Mouse (Mus musculus): ENCODE measurements around the gene Tnfsf15. TPM values are rescaled to one million over a fixed set of nuclear protein-coding genes. Genes with fewer than 3 reads are reported as not detected.
A peak's percentile ranks its signal among the peaks of the same experiment; 100 is the strongest.

The Tnfsf15 gene
- total and polyA plus RNA-seq, 2 experiments, result 0.28 TPM; not detected in 1

- Histone ChIP-seq H3K4me1 (ENCODE audit: control insufficient read depth, insufficient read depth, low read length) (peaks cover 8% of the 10 kb centered on the region), H3K27me3 (ENCODE audit: control insufficient read depth, insufficient read depth, low read length) (no peaks in the 10 kb centered on the region), H3K9ac (ENCODE audit: low read depth, low read length) (no peak overlapping the region), H3K27ac (replicated peaks; ENCODE audit: insufficient read depth, low read depth, low read length) (no peak overlapping the region), H3K4me3 (ENCODE audit: insufficient read depth, low read depth, low read length) (no peak overlapping the region), H3K79me2 (ENCODE audit: control insufficient read depth, insufficient read depth, low read length) (no peaks in the 10 kb centered on the region), H3K36me3 (ENCODE audit: control insufficient read depth, insufficient read depth, low read length) (no peaks in the 10 kb centered on the region)
- no peak for TF ChIP-seq POLR2A (IDR thresholded peaks at IDR 0.05; ENCODE audit: extremely low read depth, insufficient read depth, low read length)
- TF ChIP-seq CTCF (IDR thresholded peaks at IDR 0.05; ENCODE audit: low read depth, low read length), result no peak
- DNase-seq (ENCODE audit: extremely low read depth, low read depth, low spot score), result no peak
- WGBS, result 90% methylated on average over 3 of the region's 3 CpGs
Observed at GRCm38 (mm10) chr4:63740001-63740400, 4.9 kb downstream of the Tnfsf15 start.

GRCm38 (mm10) chr4:63739524-63739923 is 5.4 kb downstream of the Tnfsf15 start:
- no peak overlapping the region for H3K9ac ChIP-seq (ENCODE audit: low read depth, low read length)
- no peak overlapping the region for H3K4me3 ChIP-seq (ENCODE audit: insufficient read depth, low read depth, low read length)
- H3K27me3 ChIP-seq (ENCODE audit: control insufficient read depth, insufficient read depth, low read length), result no peaks in the 10 kb centered on the region
- H3K79me2 ChIP-seq (ENCODE audit: control insufficient read depth, insufficient read depth, low read length), result no peaks in the 10 kb centered on the region
- 60% methylated on average over 7 of the region's 7 CpGs for WGBS
- H3K4me1 ChIP-seq (ENCODE audit: control insufficient read depth, insufficient read depth, low read length), result peaks cover 8% of the 10 kb centered on the region
- no peaks in the 10 kb centered on the region for H3K36me3 ChIP-seq (ENCODE audit: control insufficient read depth, insufficient read depth, low read length)
- H3K27ac ChIP-seq (replicated peaks; ENCODE audit: insufficient read depth, low read depth, low read length), result no peak overlapping the region
- peak; percentile 79 for DNase-seq (ENCODE audit: extremely low read depth, low read depth, low spot score)
- TF ChIP-seq CTCF (IDR thresholded peaks at IDR 0.05; ENCODE audit: low read depth, low read length), result no peak

GRCm38 (mm10) chr4:63738364-63738997 is 6.4 kb downstream of the Tnfsf15 start:
- H3K27ac ChIP-seq (replicated peaks; ENCODE audit: insufficient read depth, low read depth, low read length), result no peak overlapping the region
- no peak for TF ChIP-seq POLR2A (IDR thresholded peaks at IDR 0.05; ENCODE audit: extremely low read depth, insufficient read depth, low read length)
- TF ChIP-seq CTCF (IDR thresholded peaks at IDR 0.05; ENCODE audit: low read depth, low read length), result no peak
- no peaks in the 10 kb centered on the region for H3K36me3 ChIP-seq (ENCODE audit: control insufficient read depth, insufficient read depth, low read length)
- peak; percentile 71 for DNase-seq (ENCODE audit: extremely low read depth, low read depth, low spot score)
- no peak overlapping the region for H3K4me3 ChIP-seq (ENCODE audit: insufficient read depth, low read depth, low read length)
- WGBS, result 56% methylated on average over 9 of the region's 9 CpGs
- no peaks in the 10 kb centered on the region for H3K27me3 ChIP-seq (ENCODE audit: control insufficient read depth, insufficient read depth, low read length)
- H3K79me2 ChIP-seq (ENCODE audit: control insufficient read depth, insufficient read depth, low read length), result no peaks in the 10 kb centered on the region
- H3K9ac ChIP-seq (ENCODE audit: low read depth, low read length), result no peak overlapping the region
- H3K4me1 ChIP-seq (ENCODE audit: control insufficient read depth, insufficient read depth, low read length), result peaks cover 5% of the 10 kb centered on the region

GRCm38 (mm10) chr4:63731299-63731698 is 13.6 kb downstream of the Tnfsf15 start:
- Histone ChIP-seq H3K27ac (replicated peaks; ENCODE audit: insufficient read depth, low read depth, low read length) (no peak overlapping the region), H3K4me1 (ENCODE audit: control insufficient read depth, insufficient read depth, low read length) (no peaks in the 10 kb centered on the region), H3K9ac (ENCODE audit: low read depth, low read length) (no peak overlapping the region), H3K79me2 (ENCODE audit: control insufficient read depth, insufficient read depth, low read length) (no peaks in the 10 kb centered on the region), H3K27me3 (ENCODE audit: control insufficient read depth, insufficient read depth, low read length) (peaks cover 2% of the 10 kb centered on the region; the same call in 1 of the 2 replicates), H3K36me3 (ENCODE audit: control insufficient read depth, insufficient read depth, low read length) (no peaks in the 10 kb centered on the region), H3K4me3 (ENCODE audit: insufficient read depth, low read depth, low read length) (no peak overlapping the region)
- TF ChIP-seq POLR2A (IDR thresholded peaks at IDR 0.05; ENCODE audit: extremely low read depth, insufficient read depth, low read length) (no peak), CTCF (IDR thresholded peaks at IDR 0.05; ENCODE audit: low read depth, low read length) (no peak)
- 80% methylated on average over 2 of the region's 2 CpGs for WGBS
- DNase-seq (ENCODE audit: extremely low read depth, low read depth, low spot score), result peak; percentile 62

- Histone ChIP-seq H3K27ac (replicated peaks; ENCODE audit: insufficient read depth, low read depth, low read length) (no peak overlapping the region), H3K36me3 (ENCODE audit: control insufficient read depth, insufficient read depth, low read length) (no peaks in the 10 kb centered on the region), H3K27me3 (ENCODE audit: control insufficient read depth, insufficient read depth, low read length) (peaks cover 11% of the 10 kb centered on the region; the same call in 1 of the 2 replicates), H3K79me2 (ENCODE audit: control insufficient read depth, insufficient read depth, low read length) (no peaks in the 10 kb centered on the region), H3K4me1 (ENCODE audit: control insufficient read depth, insufficient read depth, low read length) (no peaks in the 10 kb centered on the region), H3K4me3 (ENCODE audit: insufficient read depth, low read depth, low read length) (no peak overlapping the region), H3K9ac (ENCODE audit: low read depth, low read length) (no peak overlapping the region)
- no peak for DNase-seq (ENCODE audit: extremely low read depth, low read depth, low spot score)
- no peak for TF ChIP-seq CTCF (IDR thresholded peaks at IDR 0.05; ENCODE audit: low read depth, low read length)
- TF ChIP-seq POLR2A (IDR thresholded peaks at IDR 0.05; ENCODE audit: extremely low read depth, insufficient read depth, low read length), result no peak
- 83% methylated on average over 4 of the region's 4 CpGs for WGBS
Observed at GRCm38 (mm10) chr4:63726727-63727126, 18.2 kb downstream of the Tnfsf15 start.

GRCm38 (mm10) chr4:63725981-63726380 is 18.9 kb downstream of the Tnfsf15 start:
- Histone ChIP-seq H3K4me1 (ENCODE audit: control insufficient read depth, insufficient read depth, low read length) (no peaks in the 10 kb centered on the region), H3K4me3 (ENCODE audit: insufficient read depth, low read depth, low read length) (no peak overlapping the region), H3K27me3 (ENCODE audit: control insufficient read depth, insufficient read depth, low read length) (peaks cover 14% of the 10 kb centered on the region; the same call in 1 of the 2 replicates), H3K9ac (ENCODE audit: low read depth, low read length) (no peak overlapping the region), H3K79me2 (ENCODE audit: control insufficient read depth, insufficient read depth, low read length) (no peaks in the 10 kb centered on the region), H3K27ac (replicated peaks; ENCODE audit: insufficient read depth, low read depth, low read length) (no peak overlapping the region), H3K36me3 (ENCODE audit: control insufficient read depth, insufficient read depth, low read length) (no peaks in the 10 kb centered on the region)
- WGBS, result 59% methylated on average over 5 of the region's 5 CpGs
- TF ChIP-seq CTCF (IDR thresholded peaks at IDR 0.05; ENCODE audit: low read depth, low read length) (no peak), POLR2A (IDR thresholded peaks at IDR 0.05; ENCODE audit: extremely low read depth, insufficient read depth, low read length) (no peak)
- DNase-seq (ENCODE audit: extremely low read depth, low read depth, low spot score), result peak; percentile 63
